Mouse (Mus musculus): ENCODE measurements around the gene Impg1. TPM values are rescaled to one million over a fixed set of nuclear protein-coding genes. Genes with fewer than 3 reads are reported as not detected.

The Impg1 gene
- polyA plus RNA-seq, 1 experiment from 2014 or later = not detected

DNA sequence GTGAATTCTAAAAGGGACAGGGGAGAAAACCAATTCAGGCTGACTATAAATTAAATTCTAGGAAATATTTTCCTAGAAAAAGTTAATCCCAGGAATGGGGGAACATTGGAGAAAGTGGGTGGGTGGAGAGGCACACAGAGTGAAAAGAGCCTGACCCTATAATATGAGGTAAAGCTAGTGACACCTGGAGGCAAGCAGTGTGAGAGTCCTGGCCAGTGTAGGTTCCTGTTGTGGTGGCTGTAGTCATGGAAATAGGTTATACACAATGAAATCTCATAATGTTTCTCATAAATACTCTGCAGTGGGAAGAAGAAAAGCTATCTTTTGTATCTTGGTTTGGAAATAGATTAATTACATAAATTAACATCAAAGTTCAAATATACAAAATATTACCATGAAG, 105.2 kb downstream of the Impg1 start:
- H3K36me3 ChIP-seq (ENCODE audit: control insufficient read depth, insufficient read depth) = no peaks in the 10 kb centered on the region
- H3K4me3 ChIP-seq (ENCODE audit: low read depth, low read length) = no peak overlapping the region
- H3K9ac ChIP-seq (ENCODE audit: low read depth, low read length) = no peak overlapping the region
- no peaks in the 10 kb centered on the region for H3K4me1 ChIP-seq (ENCODE audit: control insufficient read depth, low read depth, low read length)
- no peaks in the 10 kb centered on the region for H3K27me3 ChIP-seq (ENCODE audit: control insufficient read depth, insufficient read depth, low read depth, low read length)
- H3K9me3 ChIP-seq (replicated peaks; ENCODE audit: control insufficient read depth, low read length) = no peaks in the 10 kb centered on the region
- H3K4me2 ChIP-seq (ENCODE audit: low read depth, low read length) = no peak overlapping the region
- ATAC-seq (ENCODE audit: low read depth) = no peak
- no peak overlapping the region for H3K27ac ChIP-seq (ENCODE audit: low read length)

DNA sequence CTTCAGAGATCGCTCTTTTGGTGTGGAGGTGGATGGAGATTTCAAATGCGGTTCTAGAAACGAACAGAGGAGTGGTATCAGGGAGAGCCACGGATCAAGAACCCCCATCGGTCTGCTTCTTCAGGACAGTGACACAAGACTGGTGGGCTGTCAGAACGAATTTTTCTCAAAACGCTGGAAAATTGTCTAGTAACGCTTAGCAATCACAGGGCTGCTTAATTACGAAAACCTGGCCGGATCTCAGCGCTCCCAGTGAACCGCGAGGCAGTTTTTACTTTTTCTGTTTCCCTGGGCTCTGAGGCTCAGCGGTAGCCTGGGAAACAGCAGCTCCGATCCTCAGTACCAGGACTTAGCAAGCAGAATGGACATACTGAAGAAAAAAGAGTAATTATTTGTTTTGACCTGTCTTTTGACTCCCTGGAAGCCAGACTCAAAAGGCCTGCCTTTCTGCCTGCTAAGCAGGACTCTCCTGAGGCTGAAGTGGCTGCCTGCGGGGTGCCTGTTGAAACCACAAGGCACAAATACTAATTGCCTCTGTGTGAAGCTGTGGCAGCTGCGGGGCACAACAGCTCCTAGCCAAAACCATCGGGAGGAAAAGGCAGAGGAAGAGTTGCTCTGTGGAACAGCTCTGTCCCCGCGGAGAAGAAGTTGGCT, 113.5 kb downstream of the Impg1 start:
- peak overlapping the region; percentile 7; the same call in 1 of the 2 replicates for H3K4me2 ChIP-seq (ENCODE audit: low read depth, low read length)
- no peak for ATAC-seq (ENCODE audit: low read depth)
- H3K9ac ChIP-seq (ENCODE audit: low read depth, low read length) = no peak overlapping the region
- no peak overlapping the region for H3K27ac ChIP-seq (ENCODE audit: low read length)
- H3K27me3 ChIP-seq (ENCODE audit: control insufficient read depth, insufficient read depth, low read depth, low read length) = no peaks in the 10 kb centered on the region
- H3K36me3 ChIP-seq (ENCODE audit: control insufficient read depth, insufficient read depth) = no peaks in the 10 kb centered on the region
- H3K9me3 ChIP-seq (replicated peaks; ENCODE audit: control insufficient read depth, low read length) = no peaks in the 10 kb centered on the region
- H3K4me3 ChIP-seq (ENCODE audit: low read depth, low read length) = no peak overlapping the region
- H3K4me1 ChIP-seq (ENCODE audit: control insufficient read depth, low read depth, low read length) = no peaks in the 10 kb centered on the region
- WGBS (ENCODE audit: insufficient replicate concordance) = 45% methylated on average over 20 of the region's 20 CpGs

DNA sequence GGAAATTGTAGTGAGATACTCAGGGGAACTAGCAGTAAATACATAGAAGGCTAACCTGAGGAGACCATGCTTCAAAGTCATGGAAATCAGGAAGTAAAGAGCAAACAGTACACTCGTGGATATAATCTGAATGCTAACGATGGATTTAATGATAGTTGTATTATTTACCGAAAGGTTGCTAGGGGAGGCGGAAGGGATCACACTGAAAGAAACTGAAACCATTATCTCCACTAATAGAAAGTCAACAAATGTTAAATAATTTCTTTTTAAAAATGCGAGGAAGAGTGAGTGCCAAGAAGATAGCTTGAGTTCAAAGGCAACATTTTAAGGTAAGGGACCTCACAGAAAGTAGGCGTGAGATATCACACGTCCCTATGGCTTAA, 114.0 kb downstream of the Impg1 start:
- no peak for ATAC-seq (ENCODE audit: low read depth)
- Histone ChIP-seq H3K4me1 (ENCODE audit: control insufficient read depth, low read depth, low read length) (no peaks in the 10 kb centered on the region), H3K9me3 (replicated peaks; ENCODE audit: control insufficient read depth, low read length) (no peaks in the 10 kb centered on the region), H3K4me3 (ENCODE audit: low read depth, low read length) (no peak overlapping the region), H3K27ac (ENCODE audit: low read length) (no peak overlapping the region), H3K36me3 (ENCODE audit: control insufficient read depth, insufficient read depth) (no peaks in the 10 kb centered on the region), H3K27me3 (ENCODE audit: control insufficient read depth, insufficient read depth, low read depth, low read length) (no peaks in the 10 kb centered on the region), H3K9ac (ENCODE audit: low read depth, low read length) (no peak overlapping the region), H3K4me2 (ENCODE audit: low read depth, low read length) (0 out of 2 replicates have a peak overlapping the region, but pooled peaks have one; percentile 7)
- 56% methylated on average over 7 of the region's 7 CpGs for WGBS (ENCODE audit: insufficient replicate concordance)

DNA sequence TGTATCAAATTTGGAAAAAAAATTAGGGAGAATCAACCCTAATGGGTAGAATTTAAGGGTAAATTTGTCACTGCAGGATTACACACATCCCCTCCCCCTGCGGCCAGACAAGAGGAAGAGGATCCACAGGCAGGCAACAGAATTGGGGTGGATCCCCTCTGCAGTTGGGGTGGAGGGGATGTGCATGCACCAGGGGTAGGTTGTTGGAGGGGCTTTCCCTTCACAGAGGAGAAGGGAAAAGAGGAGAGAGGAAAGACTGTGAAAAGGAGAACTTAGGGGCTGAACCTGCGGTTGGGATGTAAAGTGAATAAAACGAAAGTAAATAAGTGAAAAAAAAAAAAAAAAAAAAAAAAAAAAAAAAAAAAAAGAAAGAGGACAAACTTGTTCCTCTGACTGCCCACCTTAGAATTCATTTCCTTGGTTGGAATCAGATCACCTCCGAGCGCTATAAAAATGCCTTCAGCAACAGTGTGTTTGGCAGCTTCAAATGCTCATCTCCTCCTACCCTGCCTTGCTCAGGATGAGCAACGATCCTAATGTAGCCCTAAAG, 120.8 kb downstream of the Impg1 start:
- no peaks in the 10 kb centered on the region for H3K9me3 ChIP-seq (replicated peaks; ENCODE audit: control insufficient read depth, low read length)
- no peaks in the 10 kb centered on the region for H3K4me1 ChIP-seq (ENCODE audit: control insufficient read depth, low read depth, low read length)
- no peak overlapping the region for H3K9ac ChIP-seq (ENCODE audit: low read depth, low read length)
- H3K27ac ChIP-seq (ENCODE audit: low read length) = no peak overlapping the region
- H3K4me3 ChIP-seq (ENCODE audit: low read depth, low read length) = no peak overlapping the region
- H3K4me2 ChIP-seq (ENCODE audit: low read depth, low read length) = no peak overlapping the region
- no peak for ATAC-seq (ENCODE audit: low read depth)
- H3K27me3 ChIP-seq (ENCODE audit: control insufficient read depth, insufficient read depth, low read depth, low read length) = no peaks in the 10 kb centered on the region
- no peaks in the 10 kb centered on the region for H3K36me3 ChIP-seq (ENCODE audit: control insufficient read depth, insufficient read depth)
- WGBS (ENCODE audit: insufficient replicate concordance) = 60% methylated on average over 6 of the region's 6 CpGs

DNA sequence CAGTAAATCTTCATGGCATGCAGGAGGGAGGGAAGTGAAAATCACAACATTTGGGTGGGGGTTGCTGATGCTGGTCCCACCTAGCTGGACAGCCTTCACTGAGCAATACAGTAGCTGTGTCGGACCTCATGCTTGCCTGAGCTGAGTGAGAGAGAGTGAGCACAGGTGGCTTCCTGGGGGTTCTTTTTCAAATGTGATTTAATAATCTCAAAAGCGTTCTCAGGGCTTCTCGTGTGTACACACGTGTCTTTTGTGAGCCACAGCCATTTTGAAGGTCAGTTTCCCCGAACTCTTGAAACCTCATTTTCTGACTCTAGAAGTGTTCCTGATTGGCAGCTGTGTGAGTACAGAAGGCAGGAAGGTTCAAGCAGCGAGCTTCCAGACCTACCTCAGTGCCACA, 122.8 kb downstream of the Impg1 start:
- no peak for ATAC-seq (ENCODE audit: low read depth)
- WGBS (ENCODE audit: insufficient replicate concordance) = 64% methylated on average over 6 of the region's 6 CpGs
- H3K27ac ChIP-seq (ENCODE audit: low read length) = no peak overlapping the region
- no peaks in the 10 kb centered on the region for H3K9me3 ChIP-seq (replicated peaks; ENCODE audit: control insufficient read depth, low read length)
- no peaks in the 10 kb centered on the region for H3K4me1 ChIP-seq (ENCODE audit: control insufficient read depth, low read depth, low read length)
- H3K4me2 ChIP-seq (ENCODE audit: low read depth, low read length) = no peak overlapping the region
- no peaks in the 10 kb centered on the region for H3K27me3 ChIP-seq (ENCODE audit: control insufficient read depth, insufficient read depth, low read depth, low read length)
- no peaks in the 10 kb centered on the region for H3K36me3 ChIP-seq (ENCODE audit: control insufficient read depth, insufficient read depth)
- H3K4me3 ChIP-seq (ENCODE audit: low read depth, low read length) = no peak overlapping the region
- no peak overlapping the region for H3K9ac ChIP-seq (ENCODE audit: low read depth, low read length)

DNA sequence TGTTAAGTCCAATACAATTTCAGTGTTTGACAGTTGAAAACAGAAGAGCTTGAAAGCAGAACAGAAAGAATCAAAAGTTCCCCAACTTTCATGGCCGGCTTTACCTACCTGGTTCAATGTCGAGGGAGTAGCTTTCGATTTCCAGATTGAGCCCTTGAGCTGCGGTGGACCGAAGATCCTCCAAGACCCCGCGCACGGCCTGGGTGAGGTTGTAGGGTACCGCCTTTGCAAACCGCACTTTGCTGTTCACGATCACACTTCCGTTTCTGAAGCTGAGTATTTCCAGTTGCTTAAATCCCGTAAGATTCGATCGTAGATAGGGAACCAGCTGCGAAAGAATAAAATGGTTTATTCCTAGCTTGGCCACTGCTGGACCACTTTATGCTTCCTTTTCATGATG, 123.5 kb downstream of the Impg1 start:
- Histone ChIP-seq H3K27ac (ENCODE audit: low read length) (no peak overlapping the region), H3K4me3 (ENCODE audit: low read depth, low read length) (no peak overlapping the region), H3K9me3 (replicated peaks; ENCODE audit: control insufficient read depth, low read length) (no peaks in the 10 kb centered on the region), H3K4me2 (ENCODE audit: low read depth, low read length) (no peak overlapping the region), H3K9ac (ENCODE audit: low read depth, low read length) (no peak overlapping the region), H3K36me3 (ENCODE audit: control insufficient read depth, insufficient read depth) (no peaks in the 10 kb centered on the region), H3K4me1 (ENCODE audit: control insufficient read depth, low read depth, low read length) (no peaks in the 10 kb centered on the region), H3K27me3 (ENCODE audit: control insufficient read depth, insufficient read depth, low read depth, low read length) (no peaks in the 10 kb centered on the region)
- no peak for ATAC-seq (ENCODE audit: low read depth)
- 82% methylated on average over 16 of the region's 16 CpGs for WGBS (ENCODE audit: insufficient replicate concordance)

DNA sequence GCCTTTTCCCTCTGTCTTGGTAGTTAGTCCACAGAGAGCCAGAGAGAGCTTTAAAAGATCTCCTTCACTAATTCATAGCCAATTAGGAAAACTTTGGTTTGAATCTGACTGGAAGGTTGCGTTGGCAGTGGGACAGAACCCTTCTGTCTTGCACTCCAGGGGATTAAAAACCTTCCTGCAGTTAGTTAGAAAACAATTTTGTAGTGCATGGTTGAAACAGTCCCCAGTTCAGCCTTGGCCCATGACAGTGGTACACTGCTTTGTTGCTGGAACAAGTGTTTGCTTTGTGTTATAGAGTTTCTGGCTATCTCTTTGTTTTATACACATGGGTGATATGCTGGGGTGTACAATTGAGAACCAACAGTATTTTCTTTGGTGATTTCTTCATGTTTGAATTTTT, 124.4 kb downstream of the Impg1 start:
- H3K36me3 ChIP-seq (ENCODE audit: control insufficient read depth, insufficient read depth) = no peaks in the 10 kb centered on the region
- ATAC-seq (ENCODE audit: low read depth) = no peak
- no peak overlapping the region for H3K27ac ChIP-seq (ENCODE audit: low read length)
- H3K9ac ChIP-seq (ENCODE audit: low read depth, low read length) = no peak overlapping the region
- WGBS (ENCODE audit: insufficient replicate concordance) = 64% methylated on average over 1 of the region's 1 CpGs
- no peaks in the 10 kb centered on the region for H3K9me3 ChIP-seq (replicated peaks; ENCODE audit: control insufficient read depth, low read length)
- no peaks in the 10 kb centered on the region for H3K27me3 ChIP-seq (ENCODE audit: control insufficient read depth, insufficient read depth, low read depth, low read length)
- H3K4me1 ChIP-seq (ENCODE audit: control insufficient read depth, low read depth, low read length) = no peaks in the 10 kb centered on the region
- no peak overlapping the region for H3K4me3 ChIP-seq (ENCODE audit: low read depth, low read length)
- H3K4me2 ChIP-seq (ENCODE audit: low read depth, low read length) = no peak overlapping the region

DNA sequence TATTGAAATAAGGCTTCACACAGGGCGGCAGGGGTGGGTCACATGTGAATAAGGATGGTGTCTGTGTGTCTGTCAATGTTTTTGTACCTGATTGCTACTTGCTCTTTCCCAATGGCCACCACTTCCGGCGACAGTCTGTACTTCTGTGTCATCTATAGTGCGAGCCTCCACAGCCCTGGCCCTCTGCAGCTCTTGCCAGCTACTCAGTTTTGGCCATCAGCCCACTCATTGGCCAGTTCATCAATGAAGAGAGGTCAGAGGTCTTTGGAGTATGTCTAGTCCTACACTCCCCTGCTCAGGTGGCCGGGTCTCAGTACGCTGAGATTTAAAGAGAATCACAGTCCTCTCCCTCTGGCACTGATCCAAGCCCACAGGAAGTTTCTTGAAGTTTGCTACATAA, 127.3 kb downstream of the Impg1 start:
- no peaks in the 10 kb centered on the region for H3K9me3 ChIP-seq (replicated peaks; ENCODE audit: control insufficient read depth, low read length)
- H3K9ac ChIP-seq (ENCODE audit: low read depth, low read length) = no peak overlapping the region
- no peaks in the 10 kb centered on the region for H3K4me1 ChIP-seq (ENCODE audit: control insufficient read depth, low read depth, low read length)
- 59% methylated on average over 6 of the region's 6 CpGs for WGBS (ENCODE audit: insufficient replicate concordance)
- H3K27ac ChIP-seq (ENCODE audit: low read length) = no peak overlapping the region
- H3K4me2 ChIP-seq (ENCODE audit: low read depth, low read length) = no peak overlapping the region
- peak; percentile 21; the same call in 1 of the 2 replicates for ATAC-seq (ENCODE audit: low read depth)
- no peaks in the 10 kb centered on the region for H3K27me3 ChIP-seq (ENCODE audit: control insufficient read depth, insufficient read depth, low read depth, low read length)
- H3K4me3 ChIP-seq (ENCODE audit: low read depth, low read length) = no peak overlapping the region
- H3K36me3 ChIP-seq (ENCODE audit: control insufficient read depth, insufficient read depth) = no peaks in the 10 kb centered on the region

DNA sequence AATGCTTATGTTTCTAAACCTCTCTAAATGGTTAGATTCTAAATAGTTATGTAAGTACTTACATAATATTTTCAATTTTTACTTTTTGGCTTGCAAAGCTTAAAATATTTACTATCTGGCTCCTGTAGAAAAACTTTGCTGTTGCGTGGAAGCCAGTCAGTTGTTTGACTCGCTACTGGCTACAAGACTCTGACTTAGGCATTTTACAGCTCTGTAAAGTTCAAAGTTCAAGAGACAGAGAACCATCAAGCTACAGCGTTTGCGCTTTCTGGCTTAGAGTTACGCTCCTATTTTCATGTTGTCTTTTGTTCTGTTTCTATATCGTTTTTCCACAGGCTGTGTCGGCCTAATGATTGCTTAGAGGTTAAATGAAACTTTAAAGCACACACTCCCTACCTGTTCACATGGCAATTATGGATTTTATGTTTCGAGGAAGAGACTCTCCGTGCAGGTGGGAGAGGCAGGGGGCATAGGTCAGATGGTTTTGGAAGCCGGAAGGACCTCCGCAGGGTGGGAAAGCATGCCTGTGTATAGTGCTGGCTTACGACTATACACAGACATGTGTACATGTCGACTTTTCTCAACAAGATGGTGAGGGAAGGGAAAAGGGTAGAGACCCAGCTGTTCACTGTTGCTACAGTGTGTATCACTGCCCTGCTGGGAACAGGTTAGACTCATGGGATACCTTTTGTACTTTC, 129.5 kb downstream of the Impg1 start:
- no peak for ATAC-seq (ENCODE audit: low read depth)
- Histone ChIP-seq H3K9me3 (replicated peaks; ENCODE audit: control insufficient read depth, low read length) (no peaks in the 10 kb centered on the region), H3K36me3 (ENCODE audit: control insufficient read depth, insufficient read depth) (no peaks in the 10 kb centered on the region), H3K9ac (ENCODE audit: low read depth, low read length) (no peak overlapping the region), H3K4me2 (ENCODE audit: low read depth, low read length) (no peak overlapping the region), H3K4me1 (ENCODE audit: control insufficient read depth, low read depth, low read length) (no peaks in the 10 kb centered on the region), H3K27me3 (ENCODE audit: control insufficient read depth, insufficient read depth, low read depth, low read length) (no peaks in the 10 kb centered on the region), H3K27ac (ENCODE audit: low read length) (no peak overlapping the region), H3K4me3 (ENCODE audit: low read depth, low read length) (no peak overlapping the region)
- WGBS (ENCODE audit: insufficient replicate concordance) = 62% methylated on average over 13 of the region's 13 CpGs
